Mouse (Mus musculus): ENCODE measurements around the gene 4933428G20Rik.

Gene 4933428G20Rik

DNA sequence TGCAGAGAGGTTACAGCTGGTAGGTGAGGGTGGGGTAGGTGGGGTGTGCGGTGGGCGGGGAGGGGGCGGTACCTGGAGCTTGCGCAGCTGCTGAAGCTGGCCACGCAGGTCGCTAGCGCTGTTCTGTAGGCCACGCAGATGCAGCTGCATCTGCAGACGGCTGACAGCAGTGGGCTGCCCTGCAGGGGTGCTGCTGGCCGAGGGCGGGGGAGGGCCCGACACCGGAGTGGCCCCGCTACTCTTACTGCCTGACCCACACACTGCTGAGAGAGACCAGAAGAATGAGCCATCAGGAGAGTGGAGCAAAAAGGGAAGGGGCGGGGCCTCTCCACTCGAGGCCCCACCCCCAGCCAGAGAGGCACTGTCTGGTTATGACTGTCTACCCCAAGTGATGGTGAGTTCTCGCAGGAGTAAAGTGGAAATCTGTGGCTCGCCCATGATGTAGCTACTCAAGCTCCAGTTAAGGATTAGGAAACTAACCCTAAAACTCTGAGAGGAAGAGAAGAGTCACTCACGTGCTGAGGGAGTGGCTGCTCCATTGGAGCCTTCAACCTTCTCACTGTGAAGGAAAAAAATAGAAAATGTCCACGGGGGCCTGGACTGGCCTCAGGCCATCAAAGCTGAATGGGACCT is 32.9 kb upstream of the 4933428G20Rik start:
- peak; percentile 38 for DNase-seq

DNA sequence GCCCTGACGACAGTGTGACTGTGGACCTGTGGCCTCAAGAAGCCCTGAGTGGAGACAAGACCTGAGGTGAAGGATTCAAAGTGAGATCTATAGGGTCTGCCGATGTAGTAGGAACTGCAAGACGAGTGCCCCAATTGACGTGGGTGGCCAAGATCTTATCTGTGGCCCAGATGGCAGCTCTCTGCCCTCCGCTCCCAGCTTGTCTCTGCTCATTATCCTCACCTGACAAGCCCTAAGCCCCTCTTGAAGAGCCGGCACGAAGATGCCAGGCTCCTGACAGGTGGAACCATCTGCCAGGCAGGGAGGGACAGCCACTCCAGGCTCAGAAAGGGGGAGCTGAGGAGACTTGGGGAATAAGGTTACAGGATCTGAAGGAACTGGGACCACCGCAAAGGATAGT is 32.2 kb upstream of the 4933428G20Rik start:
- DNase-seq, result no peak

DNA sequence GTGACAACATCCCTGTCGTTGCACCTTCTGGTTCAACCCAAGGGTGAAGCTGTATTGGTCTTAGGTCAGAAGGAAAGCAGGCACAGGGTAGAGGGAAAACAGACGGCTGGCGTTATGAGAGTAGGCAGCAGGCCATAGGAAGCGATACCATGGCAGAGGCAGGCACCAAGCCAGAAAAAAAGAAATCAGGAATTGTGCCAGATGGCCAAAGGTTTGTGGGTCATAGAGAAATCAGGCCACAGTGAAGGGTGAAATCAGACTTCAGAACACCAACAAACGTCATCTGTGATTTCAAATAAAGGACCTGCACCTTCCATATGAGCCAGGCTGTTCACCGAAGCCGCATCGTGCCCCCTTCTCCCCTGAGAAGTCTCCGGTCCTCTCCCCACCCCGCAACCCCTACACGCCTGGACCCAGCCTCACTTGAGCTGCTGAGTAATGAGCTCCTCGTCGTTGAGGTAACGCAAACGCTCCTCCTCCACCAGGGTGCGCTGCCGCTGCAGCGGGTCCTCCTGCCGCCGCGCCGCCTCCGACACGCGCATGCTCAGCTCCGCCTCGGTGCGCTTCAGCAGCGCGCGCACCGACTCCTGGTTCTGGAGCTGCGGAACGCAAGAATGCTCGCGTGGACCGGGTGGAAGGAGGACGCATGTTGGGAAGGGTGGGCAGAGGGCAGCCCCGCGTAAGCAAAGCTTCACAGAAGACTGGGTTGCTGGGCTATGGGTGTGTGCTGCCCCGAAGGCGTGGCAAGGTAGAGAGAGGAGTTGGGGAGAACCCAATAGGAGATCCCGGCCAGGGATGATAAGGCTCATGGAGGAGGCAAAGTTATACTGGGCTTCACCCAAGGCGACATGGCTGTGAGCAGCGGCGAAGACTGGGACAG is 31.5 kb upstream of the 4933428G20Rik start:
- peak; percentile 89 for DNase-seq

DNA sequence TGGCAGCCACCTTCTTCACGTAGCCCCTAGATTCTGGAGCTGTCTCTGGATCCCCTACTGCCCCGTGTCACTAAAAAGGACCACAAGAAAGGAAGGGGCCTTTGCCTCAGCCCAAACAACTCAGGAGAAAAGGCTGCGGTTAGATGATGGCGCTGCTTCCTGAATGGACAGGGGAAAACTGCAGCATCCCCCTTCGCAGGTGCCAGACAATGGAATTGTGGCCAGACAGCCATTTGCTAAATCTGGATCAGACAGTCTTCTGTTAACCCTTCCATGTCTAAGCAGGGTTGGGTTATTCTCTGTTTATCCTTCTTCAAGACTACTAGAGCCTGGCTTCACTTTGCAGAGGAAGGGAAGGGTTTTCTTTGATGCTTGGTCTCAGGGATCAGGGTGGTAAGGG is 30.8 kb upstream of the 4933428G20Rik start:
- DNase-seq, result no peak

DNA sequence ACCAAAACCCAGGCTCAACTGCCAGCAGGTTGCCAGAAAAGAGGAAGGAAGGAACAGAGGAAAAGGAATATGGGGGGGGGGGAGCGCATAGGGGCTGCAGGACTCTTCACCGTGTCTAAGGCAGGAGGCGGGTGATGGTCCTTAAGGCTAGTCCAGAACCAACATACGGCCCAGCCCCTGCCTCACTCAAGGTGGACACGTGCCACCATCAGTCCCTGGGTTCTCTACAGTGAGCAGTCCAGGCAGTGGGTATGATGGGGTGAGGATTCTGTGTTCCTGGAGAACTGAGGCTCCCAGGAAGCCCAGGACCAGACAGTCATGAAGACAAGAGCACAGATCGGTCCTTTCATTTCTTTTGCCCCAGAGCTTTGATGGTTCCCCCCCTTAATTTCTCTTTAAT is 29.9 kb upstream of the 4933428G20Rik start:
- no peak for DNase-seq

DNA sequence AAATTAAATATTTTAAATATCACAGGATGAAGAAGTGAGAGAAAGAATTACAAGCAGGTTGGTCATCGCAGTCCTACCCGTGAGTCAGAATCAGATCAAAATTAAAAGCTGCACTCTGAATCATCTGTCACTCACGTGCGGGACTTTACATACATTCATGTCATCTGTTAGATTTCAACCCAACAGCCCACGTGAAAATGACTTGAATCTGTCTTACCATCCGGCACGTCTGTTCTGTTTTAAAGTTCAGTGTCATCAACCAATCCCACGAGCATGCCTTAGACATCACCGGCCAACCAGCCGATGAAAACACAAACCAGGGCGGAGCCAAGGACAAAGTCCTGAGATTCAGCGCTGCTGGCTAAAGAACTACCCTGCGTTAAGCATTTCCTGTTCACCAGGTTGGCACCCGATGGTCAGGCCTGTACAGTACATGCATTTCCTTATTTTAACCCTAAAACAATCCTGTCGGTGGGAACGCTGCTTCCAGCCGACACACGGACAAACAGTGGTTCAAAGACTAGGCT is 28.2 kb upstream of the 4933428G20Rik start:
- no peak for DNase-seq

DNA sequence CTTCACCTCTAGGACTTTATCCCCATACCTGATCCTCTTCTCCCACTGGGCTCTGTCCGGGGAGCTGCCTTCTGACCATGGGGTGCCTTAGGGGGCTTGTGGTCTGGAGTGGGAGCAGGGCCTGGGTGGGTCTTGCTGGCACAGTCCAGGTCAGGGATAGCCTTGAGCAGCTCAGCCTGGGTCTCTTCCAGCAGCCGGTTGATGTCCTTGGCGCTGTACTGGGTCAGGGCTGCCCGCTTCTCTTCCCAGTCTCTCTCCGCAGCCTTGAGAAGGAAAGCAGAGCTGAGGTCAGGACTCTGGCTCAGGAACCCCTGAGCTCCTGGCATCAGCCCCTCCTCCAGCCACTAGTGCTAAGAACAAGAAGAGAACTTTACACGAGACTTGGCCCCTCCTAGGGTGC is 25.2 kb upstream of the 4933428G20Rik start:
- DNase-seq, result no peak

DNA sequence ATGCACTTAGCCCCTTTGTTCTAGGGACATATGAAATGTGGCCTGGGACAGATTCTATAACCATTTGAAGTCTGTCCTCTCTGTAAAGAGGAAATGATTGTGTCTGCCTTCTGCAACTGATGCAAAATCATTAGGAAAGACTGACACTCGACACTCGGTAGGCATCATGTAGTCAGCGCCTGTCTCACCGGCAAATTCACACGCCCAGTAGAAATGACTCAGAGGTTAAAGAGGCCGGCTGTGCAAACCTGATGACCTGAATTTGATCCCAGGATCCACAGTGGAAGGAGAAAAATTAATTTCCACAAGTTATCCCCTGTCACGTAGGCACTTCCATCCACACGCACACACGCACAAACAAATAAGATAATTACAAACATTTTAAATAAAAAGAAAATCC is 24.2 kb upstream of the 4933428G20Rik start:
- no peak for DNase-seq

DNA sequence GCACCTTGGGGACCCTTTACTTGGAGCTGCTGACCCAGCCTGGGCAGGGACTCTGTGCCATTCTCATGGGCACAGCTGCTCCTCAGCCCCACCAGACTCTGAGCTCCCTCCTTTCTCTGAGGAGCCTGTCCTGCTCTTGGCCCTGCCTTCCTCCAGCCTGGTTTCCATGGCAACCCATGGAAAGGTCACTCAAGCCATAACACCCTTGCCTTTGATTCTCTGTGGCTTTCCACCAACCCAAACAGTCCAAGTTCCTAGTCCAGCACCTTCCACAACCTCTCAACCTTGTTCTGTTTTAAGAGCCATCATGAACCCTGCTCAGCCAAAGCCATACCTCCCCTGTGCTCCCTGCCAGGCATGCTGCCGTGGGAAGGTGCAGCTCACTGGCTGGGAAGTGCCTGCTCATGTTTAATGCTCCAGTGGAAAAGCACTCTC is 23.7 kb upstream of the 4933428G20Rik start:
- peak; percentile 68 for DNase-seq

DNA sequence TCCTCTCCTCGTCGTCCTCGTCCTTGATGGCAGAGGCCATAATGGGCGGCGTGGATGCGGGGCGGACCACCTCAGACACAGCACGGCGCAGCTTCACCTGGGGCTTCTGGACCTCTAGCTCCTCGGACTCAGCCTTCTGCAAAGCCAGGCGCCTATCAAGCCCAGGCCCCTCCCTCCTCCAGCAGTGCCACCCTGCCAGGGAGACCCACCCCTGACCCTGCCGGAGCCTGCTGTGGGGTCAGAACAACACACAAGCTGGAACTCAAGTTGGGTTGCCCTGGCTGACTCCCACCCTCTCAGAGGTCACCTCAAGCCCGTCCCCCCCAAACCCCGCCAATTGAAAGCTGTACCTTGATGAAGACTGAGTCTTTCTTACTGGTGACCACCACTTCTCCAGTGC is 23.0 kb upstream of the 4933428G20Rik start:
- no peak for DNase-seq

DNA sequence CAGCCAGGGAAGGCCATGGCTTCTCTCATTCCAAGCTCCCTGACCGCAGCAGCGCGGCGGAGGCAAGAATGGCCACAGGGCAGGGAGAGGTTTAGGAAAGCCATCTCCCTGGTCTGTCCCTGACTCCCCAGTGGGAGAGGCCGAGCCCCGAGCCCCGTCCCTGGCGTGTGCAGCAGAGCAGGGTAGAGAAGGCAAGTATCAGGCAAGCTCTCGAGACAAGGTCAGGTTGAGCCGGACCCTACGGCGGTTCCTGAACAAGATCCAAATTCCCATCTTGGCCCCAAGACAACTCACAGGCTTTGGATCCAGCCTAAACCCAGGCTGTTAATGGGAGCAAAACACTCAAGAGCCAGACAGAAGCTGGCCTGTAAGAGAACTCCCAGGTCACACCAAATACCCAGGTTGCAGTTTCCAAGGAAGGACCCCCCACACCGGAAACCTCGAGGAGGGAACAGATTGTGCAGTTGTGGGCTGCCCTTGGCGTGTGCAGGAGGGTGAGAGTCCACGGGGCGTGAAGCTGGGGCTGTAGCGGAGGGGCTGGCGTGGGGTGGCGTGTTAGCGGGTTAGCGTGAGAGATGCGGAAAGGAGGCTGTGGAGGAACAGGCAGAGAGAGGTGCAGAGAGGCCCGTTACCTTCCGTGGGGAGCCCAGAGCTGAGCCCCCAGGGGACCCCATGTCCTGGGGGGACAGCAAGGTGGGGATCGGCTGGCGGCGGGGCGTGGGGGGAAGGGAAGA is 21.8 kb upstream of the 4933428G20Rik start:
- DNase-seq, result no peak

DNA sequence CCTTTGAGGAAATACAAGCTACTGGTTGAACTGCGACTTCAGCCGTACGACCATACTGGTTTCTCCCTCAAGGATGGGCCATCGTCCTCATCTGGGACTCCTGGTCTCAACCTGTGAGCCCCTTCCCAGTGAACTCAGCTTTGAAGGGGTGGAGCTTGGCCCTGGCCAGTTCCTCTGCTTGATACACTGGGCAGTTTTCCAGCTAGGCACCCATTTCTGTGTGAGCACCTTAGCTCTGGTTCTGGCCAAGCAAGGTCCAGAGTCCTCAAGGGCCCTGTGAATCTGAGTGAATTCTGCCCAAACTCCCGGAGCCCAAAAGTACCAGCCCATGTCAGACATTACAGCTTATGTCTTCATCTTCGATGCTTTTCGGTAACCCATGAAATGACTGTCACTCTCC is 20.4 kb upstream of the 4933428G20Rik start:
- no peak for DNase-seq

DNA sequence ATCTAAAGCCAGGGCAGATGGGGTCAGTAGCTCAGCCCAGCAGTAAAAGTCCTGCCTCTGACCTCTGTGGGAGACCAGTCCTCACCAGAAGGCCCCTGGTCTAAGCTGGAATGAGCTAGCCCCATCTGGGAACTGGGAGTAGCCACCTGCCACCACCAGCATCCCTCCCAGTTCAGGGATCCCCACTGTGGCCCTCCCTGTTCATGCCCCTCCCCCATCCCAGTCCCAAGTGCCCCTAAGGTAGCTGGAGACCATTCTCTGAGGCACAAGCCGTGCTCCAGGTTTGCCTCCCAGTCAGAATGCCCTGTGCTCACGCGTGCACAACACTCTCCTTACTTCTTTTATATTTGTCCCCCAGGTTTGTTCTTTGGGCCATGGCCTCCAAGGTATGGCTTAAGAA is 12.9 kb upstream of the 4933428G20Rik start:
- DNase-seq, result no peak

DNA sequence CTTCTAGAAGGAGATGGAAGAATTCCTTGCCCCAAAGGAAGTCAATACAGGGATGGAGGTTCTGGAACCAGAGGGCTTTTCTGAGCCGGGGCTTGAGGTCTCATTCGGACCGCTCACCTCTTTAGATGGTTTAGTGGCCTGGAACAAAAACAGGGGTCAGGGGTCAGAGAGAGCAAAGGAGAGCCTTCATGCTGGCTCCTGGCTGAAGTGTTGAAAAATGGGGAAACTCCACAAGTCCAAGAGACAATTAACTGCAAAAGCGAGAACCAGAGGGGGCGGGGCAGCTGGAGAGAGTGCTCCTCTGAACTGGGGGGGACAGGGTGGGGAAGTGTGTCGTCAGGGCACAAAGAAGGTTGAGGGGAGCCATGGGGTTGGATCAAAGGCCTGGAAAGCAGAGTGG is 12.4 kb upstream of the 4933428G20Rik start:
- no peak for DNase-seq

DNA sequence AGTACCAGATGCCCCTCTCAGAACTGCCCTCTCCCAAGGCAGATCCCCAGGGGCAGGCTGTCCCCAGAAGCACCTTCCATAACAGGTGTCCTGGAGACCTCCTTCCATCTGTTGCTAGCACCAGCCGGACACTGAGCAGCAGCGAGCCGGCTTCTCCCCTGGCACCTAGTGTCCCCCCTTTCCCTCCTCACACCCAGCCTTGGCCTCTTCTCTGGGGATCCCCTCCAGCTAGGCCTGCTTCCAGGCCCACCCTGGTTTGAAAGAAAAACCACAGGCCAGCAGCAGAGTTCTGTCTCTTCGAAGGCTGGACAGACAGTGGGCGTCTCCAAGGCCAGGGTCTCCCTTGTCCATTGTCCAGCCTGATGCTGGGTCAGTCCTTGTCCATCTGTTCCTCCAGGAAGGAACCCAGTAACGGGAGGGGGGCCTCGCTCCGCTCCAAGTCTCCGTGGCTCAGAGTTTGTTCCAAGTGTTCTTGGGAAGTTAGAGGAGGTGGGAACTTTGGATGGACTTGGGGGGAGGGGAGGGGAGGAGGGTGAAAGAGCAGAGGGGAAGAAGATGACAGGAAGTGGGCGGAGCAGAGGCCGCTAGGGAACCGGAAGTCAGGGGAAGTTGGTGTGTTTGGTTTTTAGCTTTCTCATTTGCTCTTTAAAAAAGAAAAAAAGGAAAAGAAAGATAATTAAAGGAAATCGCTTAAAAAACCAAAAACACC is 11.7 kb upstream of the 4933428G20Rik start:
- DNase-seq, result peak; percentile 70

DNA sequence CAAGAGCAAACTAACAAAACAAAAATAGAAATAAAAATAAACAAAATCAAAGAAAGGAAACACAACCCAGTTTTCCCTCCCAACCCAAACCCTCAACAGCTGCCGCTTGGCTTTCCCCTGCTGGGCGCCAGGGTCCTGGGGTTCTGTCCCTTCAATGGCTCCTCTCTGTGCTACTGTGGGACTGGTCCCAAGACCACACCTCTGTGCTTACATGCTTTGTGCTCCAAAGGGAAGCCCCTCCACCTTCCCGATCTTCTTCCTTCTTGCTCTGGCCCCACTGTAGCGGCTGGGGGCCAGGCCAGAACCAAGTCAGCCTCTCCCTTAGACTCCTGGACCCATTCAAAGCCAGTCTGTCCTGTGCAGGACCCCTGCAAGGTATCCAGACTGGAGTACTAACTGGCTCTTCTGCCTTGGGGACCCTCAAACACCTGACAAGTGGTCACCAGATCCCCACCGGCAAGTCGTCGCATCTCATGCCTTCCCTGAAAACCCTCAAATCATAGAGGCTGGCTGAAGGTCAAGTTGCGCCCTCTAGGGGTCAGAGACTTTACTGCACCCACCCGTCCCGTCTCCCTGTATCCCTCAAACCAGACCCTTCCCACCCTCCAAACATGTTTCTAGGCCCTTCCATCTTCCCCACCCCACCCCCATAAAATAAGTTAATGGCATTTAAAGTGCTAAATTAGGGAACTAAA is 11.0 kb upstream of the 4933428G20Rik start:
- DNase-seq, result peak; percentile 78

DNA sequence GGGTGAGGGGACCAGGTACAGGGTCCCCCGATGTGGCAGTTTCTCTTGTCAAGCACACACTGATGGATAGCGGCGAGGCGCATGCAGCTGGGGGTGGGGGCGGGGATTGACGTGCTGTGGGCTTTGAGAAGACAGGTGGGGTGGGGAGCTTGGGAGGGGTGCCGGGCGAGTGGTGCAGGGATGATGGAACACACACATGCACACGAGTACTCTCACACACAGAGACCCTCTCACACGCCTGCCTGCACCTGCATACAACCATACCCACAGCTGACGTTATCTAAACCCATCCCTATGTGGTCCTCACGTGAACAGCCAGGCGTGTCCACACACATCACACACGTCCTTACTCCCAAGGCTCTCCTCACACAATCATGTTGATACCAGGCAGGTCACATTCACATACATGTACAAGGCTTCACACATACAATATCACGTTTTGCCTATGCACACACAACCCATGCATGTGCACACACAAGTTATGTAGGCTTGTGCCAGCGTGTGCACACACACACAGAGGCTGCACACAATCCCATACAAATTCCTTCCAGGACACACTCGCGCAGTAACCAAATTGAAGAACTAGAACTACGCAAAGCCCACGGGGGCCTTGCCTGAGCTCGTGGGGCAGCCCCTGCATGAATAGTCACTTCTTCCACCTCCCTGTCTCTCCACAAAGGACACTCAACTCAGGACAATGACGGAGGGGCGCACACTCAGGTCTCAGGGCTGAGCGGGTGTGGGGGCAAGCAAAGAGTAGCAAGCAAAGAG is 9.8 kb upstream of the 4933428G20Rik start:
- DNase-seq, result no peak

DNA sequence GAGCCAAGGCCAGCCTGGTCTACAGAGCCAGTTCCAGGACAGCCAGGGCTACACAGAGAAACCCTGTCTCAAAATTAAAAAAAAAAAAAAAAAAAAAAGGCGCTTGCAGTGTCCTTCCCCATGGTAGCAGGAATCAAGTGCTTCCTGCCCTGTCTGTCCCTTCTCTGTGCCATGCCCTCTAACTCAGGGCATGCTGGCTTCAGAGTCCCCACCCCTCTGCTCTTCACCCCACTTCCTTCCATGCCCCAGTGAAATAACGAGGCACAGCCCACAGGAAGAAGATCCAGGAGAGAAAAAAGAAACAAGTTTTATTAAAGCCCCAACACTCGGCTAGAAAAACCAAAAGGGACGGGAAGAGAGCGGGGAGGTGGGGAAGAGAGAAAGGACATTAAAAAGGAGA is 8.9 kb upstream of the 4933428G20Rik start:
- DNase-seq, result no peak

DNA sequence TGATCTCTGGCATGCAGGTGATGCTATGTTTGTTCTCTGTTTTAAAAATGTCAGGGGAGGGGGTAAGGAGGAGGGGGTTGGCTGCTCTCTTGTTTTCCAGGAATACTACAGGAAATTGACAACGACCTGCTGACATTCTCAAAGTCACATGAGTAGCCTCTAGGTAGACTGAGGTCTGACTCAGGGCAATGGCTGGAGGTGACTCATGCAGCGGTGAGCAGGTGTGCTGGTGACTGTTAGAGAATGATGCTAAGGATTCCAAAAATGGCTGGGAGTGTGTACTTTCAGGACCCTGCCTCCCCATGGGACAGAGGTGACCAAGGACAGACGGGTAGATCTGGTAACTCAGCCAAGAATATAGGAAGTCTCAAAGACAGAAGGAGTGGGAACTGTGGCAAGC is 8.1 kb upstream of the 4933428G20Rik start:
- DNase-seq, result no peak

DNA sequence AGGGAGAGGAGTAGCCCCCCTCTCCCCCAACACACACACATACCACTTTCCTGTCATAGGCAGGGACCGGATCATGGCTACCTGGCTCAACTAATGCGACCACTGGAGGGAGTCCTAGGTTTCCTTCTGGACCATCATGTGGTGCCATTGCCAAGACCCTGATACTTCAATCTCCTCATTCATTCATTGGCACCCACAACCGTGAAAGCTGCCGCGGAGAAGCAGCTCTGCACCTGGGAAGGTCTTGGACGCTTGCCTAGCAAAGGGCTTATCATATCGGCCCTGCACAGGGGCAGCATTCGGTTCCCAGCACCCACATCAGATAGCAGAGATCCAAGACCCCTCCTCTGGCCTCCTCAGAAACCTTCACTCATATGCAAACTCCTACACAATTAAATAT is 6.2 kb upstream of the 4933428G20Rik start:
- no peak for DNase-seq

DNA sequence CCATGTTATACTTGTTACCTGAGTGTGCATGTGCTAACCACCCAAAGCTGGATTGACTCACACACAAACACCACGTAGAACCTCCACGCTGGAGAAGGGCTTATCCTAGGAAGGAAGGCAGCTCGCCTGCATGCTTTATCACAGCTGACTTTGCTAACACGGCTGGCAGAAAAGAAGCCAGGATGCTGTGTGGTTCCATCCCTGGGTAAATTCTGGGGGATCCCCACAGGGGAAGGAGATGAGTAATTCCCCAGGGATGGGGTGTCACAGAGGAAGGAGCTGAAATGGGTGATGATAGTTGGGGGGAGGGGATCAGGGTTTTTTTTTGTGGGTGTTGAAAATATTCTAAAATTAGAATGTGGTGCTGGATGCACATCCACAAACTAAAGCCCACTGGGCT is 5.6 kb upstream of the 4933428G20Rik start:
- DNase-seq, result no peak

Data from lung, postnatal 36 days (tissue).